In the genomic region with DNA sequence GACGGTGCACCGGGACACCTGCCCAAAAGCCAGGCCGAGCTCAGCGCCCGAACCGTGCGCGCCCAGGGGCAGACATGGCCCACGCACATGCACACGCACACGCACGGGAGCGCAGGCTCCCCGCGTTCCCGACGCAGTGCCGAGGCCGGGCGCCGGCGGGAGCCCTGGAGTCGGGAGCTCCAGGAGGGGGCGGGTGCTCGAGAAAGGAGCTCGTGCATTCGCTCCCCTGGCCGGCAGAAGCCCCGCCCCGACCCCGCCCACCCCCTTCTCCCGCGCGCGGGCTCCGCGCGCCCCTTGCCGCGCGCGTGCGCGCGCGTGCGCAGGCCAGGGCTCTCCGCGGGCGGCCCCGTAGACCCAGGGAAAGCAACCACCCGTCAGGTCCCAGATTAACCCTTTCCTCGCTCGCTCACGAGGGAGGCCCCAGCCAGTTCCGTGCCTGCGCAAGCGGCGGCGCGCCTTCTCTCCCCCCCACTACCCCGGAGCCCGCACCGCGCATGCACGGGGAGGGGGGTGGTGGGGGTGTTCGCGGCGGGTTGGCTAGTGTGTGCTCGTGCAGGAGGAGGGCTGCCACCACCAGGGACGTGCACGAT, we compare ENCODE assay signal across 8 mouse cellular contexts. TPM values are rescaled to one million over a fixed set of nuclear protein-coding genes. Genes with fewer than 3 reads are reported as not detected.
DNase-seq lines count a peak whose midpoint lies in the region; ATAC-seq lines count a peak whose summit lies in the region.

A gene (plus strand): TSS at position 540 of the 590 bp plus-strand sequence.

- peak; percentile 98 for DNase-seq in NIH3T3 (ENCODE audit: low read depth)
- peak; percentile 96 for DNase-seq in cerebellum, postnatal 10 days
- DNase-seq in frontal cortex, postnatal 10 days (ENCODE audit: low spot score in 2 of 2) = peak; percentile 92 to 95
- DNase-seq in layer of hippocampus, postnatal 14 days (ENCODE audit: low spot score in 2 of 2) = peak; percentile 92 to 96
- peak; percentile 92 for DNase-seq in lung, postnatal 14 days
- peak; percentile 94 for DNase-seq in retina, adult 2 months (ENCODE audit: low read depth, low spot score)
- peak; percentile 90 to 95 for DNase-seq in thymus, postnatal 36 days

- H3K4me3 ChIP-seq in hindbrain, embryonic 12.5 days = peak within 1 kb of the TSS; percentile 85

- H3K27me3 ChIP-seq in hindbrain, embryonic 12.5 days = no peaks in the 10 kb centered on the region

- peak within 1 kb of the TSS; percentile 94 for H3K9ac ChIP-seq in hindbrain, embryonic 12.5 days

- peaks cover 11% of the 10 kb centered on the region for H3K36me3 ChIP-seq in hindbrain, embryonic 12.5 days

- peak within 1 kb of the TSS; percentile 99 for H3K27ac ChIP-seq in hindbrain, embryonic 12.5 days

- ATAC-seq in hindbrain, embryonic 12.5 days (ENCODE audit: low FRiP score) = peak; percentile 94

- H3K4me2 ChIP-seq in hindbrain, embryonic 12.5 days (replicated peaks) = peak within 1 kb of the TSS; percentile 87

- 0% methylated on average over 62 of the region's 72 CpGs for WGBS in hindbrain, embryonic 12.5 days

- peaks cover 17% of the 10 kb centered on the region for H3K4me1 ChIP-seq in hindbrain, embryonic 12.5 days

- H3K9me3 ChIP-seq in hindbrain, embryonic 12.5 days (replicated peaks) = no peaks in the 10 kb centered on the region

RNA-seq across cellular contexts. Expression of the gene that starts here (rescaled TPM):
- 32.9 and 34.5 TPM in 2 replicates for polyA plus RNA-seq in hindbrain, embryonic 12.5 days (2016; fragmentation: Nextera tagmentation; extraction: Ambion mirVana)
- total RNA-seq in layer of hippocampus, postnatal 14 days (2021) = 10 to 100 TPM; 20.9 to 21.6 TPM

Comparison
In these comparisons a context has a peak if more than half of its experiments do, and no peak if none do; other contexts are left out.
1. Peak in every context shown above with its lines: DNase-seq, ATAC-seq, H3K4me3 ChIP-seq and H3K27ac ChIP-seq.